Mouse (Mus musculus): ENCODE measurements around the gene Pir. TPM values are rescaled to one million over a fixed set of nuclear protein-coding genes. Genes with fewer than 3 reads are reported as not detected.

Pir gene
- total and polyA plus RNA-seq, 2 experiments from 2014 or later: 4.5 TPM; not detected in 1

- Histone ChIP-seq H3K4me2 (ENCODE audit: low read depth, low read length) (no peak overlapping the region), H3K36me3 (replicated peaks; ENCODE audit: control insufficient read depth, insufficient read depth, low read length) (0 out of 2 replicates have a peak, but pooled peaks cover 5% of the 10 kb centered on the region), H3K27ac (ENCODE audit: low read depth) (no peak overlapping the region), H3K27me3 (ENCODE audit: control insufficient read depth, insufficient read depth, low read length) (no peaks in the 10 kb centered on the region), H3K9me3 (replicated peaks; ENCODE audit: control insufficient read depth, low read length) (no peaks in the 10 kb centered on the region), H3K4me1 (ENCODE audit: control insufficient read depth, insufficient read depth) (no peaks in the 10 kb centered on the region), H3K9ac (replicated peaks; ENCODE audit: low read depth, low read length) (no peak overlapping the region), H3K4me3 (ENCODE audit: low read depth, low read length) (no peak overlapping the region)
- DNase-seq (ENCODE audit: low spot score) (no peak), ATAC-seq (ENCODE audit: insufficient read depth, low read depth) (no peak)
- no peak for TF ChIP-seq CTCF (IDR thresholded peaks at IDR 0.05; ENCODE audit: low read depth)
Observed at GRCm38 (mm10) chrX:164418008-164418407, 148.8 kb downstream of the Pir start.

DNA sequence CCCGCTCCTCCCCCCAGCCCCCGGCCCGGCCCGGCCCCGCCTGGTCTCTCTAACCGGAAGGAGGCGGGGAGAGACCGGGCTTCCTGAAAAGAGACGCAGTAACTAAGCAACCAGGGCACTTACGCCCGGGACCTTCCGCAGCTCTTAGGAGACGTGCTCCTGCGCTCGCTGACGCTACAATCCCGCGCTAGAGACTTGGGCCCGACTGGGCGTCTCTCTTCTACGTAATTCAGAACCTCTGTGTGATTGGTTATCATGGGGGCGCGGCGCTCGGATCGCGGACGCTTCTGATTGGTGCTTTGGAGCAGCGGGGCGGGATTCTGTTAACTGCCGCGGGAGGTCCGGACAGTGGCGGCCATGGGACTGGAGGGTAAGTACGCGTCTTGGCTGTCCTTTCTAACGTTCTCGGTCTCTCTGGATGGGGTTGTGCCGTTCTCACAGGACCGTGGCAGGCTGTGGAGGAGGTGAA lies 150.3 kb downstream of the Pir start, which contains the start of gene Piga:
Gene Piga, plus strand, starts transcription at position 317 of the 469 bp plus-strand sequence.
- H3K27me3 ChIP-seq (ENCODE audit: control insufficient read depth, insufficient read depth, low read length): no peaks in the 10 kb centered on the region
- ATAC-seq (ENCODE audit: insufficient read depth, low read depth): peak; percentile 99
- H3K4me1 ChIP-seq (ENCODE audit: control insufficient read depth, insufficient read depth): no peaks in the 10 kb centered on the region
- H3K9ac ChIP-seq (replicated peaks; ENCODE audit: low read depth, low read length): peak within 1 kb of the TSS; percentile 79
- H3K4me3 ChIP-seq (ENCODE audit: low read depth, low read length): peak within 1 kb of the TSS; percentile 69
- H3K27ac ChIP-seq (ENCODE audit: low read depth): peak within 1 kb of the TSS; percentile 79
- DNase-seq (ENCODE audit: low spot score): peak; percentile 96
- WGBS: 20% methylated on average over 40 of the region's 40 CpGs
- 0 out of 2 replicates have a peak, but pooled peaks cover 7% of the 10 kb centered on the region for H3K36me3 ChIP-seq (replicated peaks; ENCODE audit: control insufficient read depth, insufficient read depth, low read length)
- H3K4me2 ChIP-seq (ENCODE audit: low read depth, low read length): peak within 1 kb of the TSS; percentile 73
- no peaks in the 10 kb centered on the region for H3K9me3 ChIP-seq (replicated peaks; ENCODE audit: control insufficient read depth, low read length)
- TF ChIP-seq EP300 (IDR thresholded peaks at IDR 0.05; ENCODE audit: low read depth) (peak; percentile 49; the same call in 1 of the 2 replicates), CTCF (IDR thresholded peaks at IDR 0.05; ENCODE audit: low read depth) (no peak)

DNA sequence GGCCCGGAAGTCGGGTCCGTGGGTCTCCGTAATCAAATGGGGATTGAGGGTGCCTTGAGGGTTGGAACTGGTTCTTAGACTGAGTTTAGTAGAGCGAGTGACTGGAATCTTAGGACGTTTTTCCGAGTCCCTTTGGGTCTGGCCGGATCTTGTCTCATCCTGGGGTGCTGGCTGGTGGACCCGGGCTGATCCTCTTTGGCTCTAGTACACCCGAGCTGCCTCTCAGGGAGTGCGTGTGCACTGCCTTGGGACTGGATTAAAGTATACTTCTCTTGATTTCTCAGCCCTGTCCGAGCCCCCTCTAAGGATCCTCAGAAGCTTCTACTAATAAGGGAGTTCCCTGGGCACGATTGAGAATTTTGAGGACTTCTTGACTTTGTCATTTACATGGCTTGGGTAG lies 150.8 kb downstream of the Pir start:
- Histone ChIP-seq H3K4me3 (ENCODE audit: low read depth, low read length) (peak overlapping the region; percentile 69), H3K36me3 (replicated peaks; ENCODE audit: control insufficient read depth, insufficient read depth, low read length) (0 out of 2 replicates have a peak, but pooled peaks cover 7% of the 10 kb centered on the region), H3K27me3 (ENCODE audit: control insufficient read depth, insufficient read depth, low read length) (no peaks in the 10 kb centered on the region), H3K4me2 (ENCODE audit: low read depth, low read length) (peak overlapping the region; percentile 73), H3K9me3 (replicated peaks; ENCODE audit: control insufficient read depth, low read length) (no peaks in the 10 kb centered on the region), H3K27ac (ENCODE audit: low read depth) (peak overlapping the region; percentile 79), H3K4me1 (ENCODE audit: control insufficient read depth, insufficient read depth) (no peaks in the 10 kb centered on the region), H3K9ac (replicated peaks; ENCODE audit: low read depth, low read length) (peak overlapping the region; percentile 79)
- TF ChIP-seq CTCF (IDR thresholded peaks at IDR 0.05; ENCODE audit: low read depth) (no peak), EP300 (IDR thresholded peaks at IDR 0.05; ENCODE audit: low read depth) (no peak)
- WGBS: 16% methylated on average over 13 of the region's 13 CpGs
- DNase-seq (ENCODE audit: low spot score) (no peak), ATAC-seq (ENCODE audit: insufficient read depth, low read depth) (peak; percentile 5; the same call in 1 of the 2 replicates)

- no peak for DNase-seq (ENCODE audit: low spot score)
- TF ChIP-seq EP300 (IDR thresholded peaks at IDR 0.05; ENCODE audit: low read depth): no peak
- TF ChIP-seq CTCF (IDR thresholded peaks at IDR 0.05; ENCODE audit: low read depth): no peak
- 36% methylated on average over 3 of the region's 3 CpGs for WGBS
- H3K4me1 ChIP-seq (ENCODE audit: control insufficient read depth, insufficient read depth): no peaks in the 10 kb centered on the region
- peak overlapping the region; percentile 79 for H3K9ac ChIP-seq (replicated peaks; ENCODE audit: low read depth, low read length)
- no peak overlapping the region for H3K27ac ChIP-seq (ENCODE audit: low read depth)
- peak overlapping the region; percentile 69 for H3K4me3 ChIP-seq (ENCODE audit: low read depth, low read length)
- no peak for ATAC-seq (ENCODE audit: insufficient read depth, low read depth)
- H3K36me3 ChIP-seq (replicated peaks; ENCODE audit: control insufficient read depth, insufficient read depth, low read length): 0 out of 2 replicates have a peak, but pooled peaks cover 7% of the 10 kb centered on the region
- no peaks in the 10 kb centered on the region for H3K9me3 ChIP-seq (replicated peaks; ENCODE audit: control insufficient read depth, low read length)
- H3K4me2 ChIP-seq (ENCODE audit: low read depth, low read length): peak overlapping the region; percentile 73
- H3K27me3 ChIP-seq (ENCODE audit: control insufficient read depth, insufficient read depth, low read length): no peaks in the 10 kb centered on the region
Observed at GRCm38 (mm10) chrX:164420518-164420917, 151.3 kb downstream of the Pir start.

Other genes starting within 250 kb of the Pir start
- 0.12 and 0.76 TPM in 2 replicates for gene Car5b, start 241.4 kb upstream of the Pir start, total RNA-seq (2014; rRNA removed; ENCODE audit: low replicate concordance)
- 0.21 and 0.27 TPM in 2 replicates for gene Car5b, start 241.4 kb upstream of the Pir start, polyA plus RNA-seq (2015; fragmentation: Nextera tagmentation; extraction: Ambion mirVana)
- 8.3 and 14.2 TPM in 2 replicates for gene Siah1b, start 192.9 kb upstream of the Pir start, total RNA-seq (2014; rRNA removed; ENCODE audit: low replicate concordance)
- 10.3 and 10.5 TPM in 2 replicates for gene Siah1b, start 192.9 kb upstream of the Pir start, polyA plus RNA-seq (2015; fragmentation: Nextera tagmentation; extraction: Ambion mirVana)
- gene Cltrn, start 180.5 kb upstream of the Pir start, total RNA-seq (2014; rRNA removed; ENCODE audit: low replicate concordance): not detected in 2 replicates
- gene Cltrn, start 180.5 kb upstream of the Pir start, polyA plus RNA-seq (2015; fragmentation: Nextera tagmentation; extraction: Ambion mirVana): not detected in 2 replicates
- 0.15 TPM in 1 of 2 replicates, not detected in the other for gene Ace2, start 130.0 kb upstream of the Pir start, total RNA-seq (2014; rRNA removed; ENCODE audit: low replicate concordance)
- 0.31 and 0.44 TPM in 2 replicates for gene Ace2, start 130.0 kb upstream of the Pir start, polyA plus RNA-seq (2015; fragmentation: Nextera tagmentation; extraction: Ambion mirVana)
- 1.8 and 7.7 TPM in 2 replicates for gene Bmx, start 11.2 kb upstream of the Pir start, total RNA-seq (2014; rRNA removed; ENCODE audit: low replicate concordance)
- 3.7 and 4.0 TPM in 2 replicates for gene Bmx, start 11.2 kb upstream of the Pir start, polyA plus RNA-seq (2015; fragmentation: Nextera tagmentation; extraction: Ambion mirVana)
- gene Vegfd, start 104.0 kb downstream of the Pir start, total RNA-seq (2014; rRNA removed; ENCODE audit: low replicate concordance): 0.08 and 2.0 TPM in 2 replicates
- 1.6 and 2.0 TPM in 2 replicates for gene Vegfd, start 104.0 kb downstream of the Pir start, polyA plus RNA-seq (2015; fragmentation: Nextera tagmentation; extraction: Ambion mirVana)
- 2.2 and 6.4 TPM in 2 replicates for gene Piga, start 150.4 kb downstream of the Pir start, total RNA-seq (2014; rRNA removed; ENCODE audit: low replicate concordance)
- gene Piga, start 150.4 kb downstream of the Pir start, polyA plus RNA-seq (2015; fragmentation: Nextera tagmentation; extraction: Ambion mirVana): 2.7 TPM in 2 replicates
- gene Asb11, start 167.6 kb downstream of the Pir start, total RNA-seq (2014; rRNA removed; ENCODE audit: low replicate concordance): 137 and 155 TPM in 2 replicates
- 101 and 102 TPM in 2 replicates for gene Asb11, start 167.6 kb downstream of the Pir start, polyA plus RNA-seq (2015; fragmentation: Nextera tagmentation; extraction: Ambion mirVana)
- 0.84 TPM in 1 of 2 replicates, not detected in the other for gene Asb9, start 237.0 kb downstream of the Pir start, total RNA-seq (2014; rRNA removed; ENCODE audit: low replicate concordance)
- not detected in 2 replicates for gene Asb9, start 237.0 kb downstream of the Pir start, polyA plus RNA-seq (2015; fragmentation: Nextera tagmentation; extraction: Ambion mirVana)